Mouse (Mus musculus): ENCODE measurements at regions not wholly inside any gene's neighbourhood (a gene's known extent, or its start where the extent isn't known, plus 50 kb on each side); places are given as distances from the start of the nearest gene placed in this dataset.

DNA sequence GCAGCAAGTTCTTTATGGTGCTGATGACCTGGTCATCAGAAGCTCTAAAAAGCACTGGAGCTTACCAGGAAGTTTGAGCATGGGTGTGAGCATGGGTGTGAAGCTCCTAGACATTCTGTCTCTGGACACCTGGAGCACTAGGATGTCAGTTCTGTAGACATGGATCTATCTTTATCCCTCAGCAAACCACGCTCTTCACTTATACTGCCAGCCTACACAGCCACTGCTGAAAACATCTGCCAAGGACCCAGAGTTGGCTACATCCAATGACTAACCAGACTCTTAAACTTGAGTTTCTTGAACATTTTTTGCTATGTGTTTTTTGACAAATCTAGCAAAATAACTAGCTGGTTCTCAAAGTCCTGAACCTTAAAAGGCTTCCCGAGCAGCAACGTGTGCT lies 177.6 kb downstream of the Map2k4 start:
- TF ChIP-seq CTCF (IDR thresholded peaks at IDR 0.05; ENCODE audit: low read depth) (no peak), EP300 (IDR thresholded peaks at IDR 0.05; ENCODE audit: low read depth) (no peak)
